Mouse (Mus musculus) macrophage (primary cell): ENCODE measurements around the gene AC109138.7. TPM values are rescaled to one million over a fixed set of nuclear protein-coding genes. Genes with fewer than 3 reads are reported as not detected.
A peak's percentile ranks its signal among the peaks of the same experiment; 100 is the strongest.

ENCODE experiments used
- H3K27ac ChIP-seq: fragments of 350-480 bp; formaldehyde crosslinking; 2 replicates; pipeline ENCODE4 v1.9.0; 2021
- H3K36me3 ChIP-seq: fragments of 350-480 bp; formaldehyde crosslinking; 2 replicates; pipeline ENCODE4 v1.9.0; 2021; ENCODE audit errors: inconsistent target
- H3K4me3 ChIP-seq: fragments of 350-480 bp; formaldehyde crosslinking; 2 replicates; pipeline ENCODE4 v1.9.0; 2021; ENCODE audit errors: inconsistent target
- H3K79me2 ChIP-seq: fragments of 350-480 bp; formaldehyde crosslinking; 2 replicates; pipeline ENCODE4 v1.9.0; 2021; ENCODE audit errors: inconsistent target
- WGBS: methylation state at CpG from one replicate; pipeline ENCODE4 v1.1.7; 2026; ENCODE audit warnings: inconsistent platforms; ENCODE audit not compliant: missing documents; 5-methylcytosine and 5-hydroxymethylcytosine counted together
- polyA plus RNA-seq: library from polyadenylated mRNA; stranded (reverse); fragments of 250-400 nt; gene quantifications from 3 replicates; pipeline ENCODE4 v1.2.4, GENCODE M21; 2018; ENCODE audit warnings: inconsistent platforms

AC109138.7 gene
- polyA plus RNA-seq, 1 experiment from 2014 or later, result not detected

DNA sequence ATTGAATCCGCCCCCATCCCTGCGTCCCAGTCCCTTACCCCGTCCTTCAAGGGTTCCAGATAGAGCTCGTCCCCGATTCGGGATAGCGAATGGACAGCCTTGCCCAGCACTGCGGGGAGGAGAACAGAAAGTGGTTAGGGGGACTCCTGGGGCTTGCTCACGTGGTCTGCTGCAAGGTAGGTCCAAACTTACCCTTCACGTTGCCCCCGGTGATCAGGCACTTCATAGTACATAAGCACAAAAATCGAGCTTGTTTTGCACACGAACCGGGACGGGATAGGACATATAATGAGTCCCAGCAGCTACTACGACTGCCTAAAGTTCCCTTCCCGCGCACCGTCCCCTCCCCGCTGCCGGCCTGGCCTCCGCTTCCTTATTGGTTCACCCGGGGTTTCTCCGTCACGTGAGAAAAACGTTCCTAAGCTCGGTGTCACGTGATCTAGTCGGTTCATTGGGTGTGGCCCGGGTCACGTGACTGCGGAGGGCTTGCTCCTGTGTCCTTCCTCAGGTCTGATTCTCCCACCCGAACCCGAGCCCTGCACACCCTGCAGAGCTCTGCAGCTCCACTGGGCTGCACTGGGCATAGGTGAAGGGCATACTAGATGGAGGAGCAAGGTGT, 12.8 kb upstream of the AC109138.7 start, which contains the start of gene Rad9a:
Gene Rad9a (minus strand): TSS at position 372 of the 619 bp plus-strand sequence.
- Histone ChIP-seq H3K79me2 (peaks cover 27% of the 10 kb centered on the region), H3K27ac (peak within 1 kb of the TSS; percentile 82)

DNA sequence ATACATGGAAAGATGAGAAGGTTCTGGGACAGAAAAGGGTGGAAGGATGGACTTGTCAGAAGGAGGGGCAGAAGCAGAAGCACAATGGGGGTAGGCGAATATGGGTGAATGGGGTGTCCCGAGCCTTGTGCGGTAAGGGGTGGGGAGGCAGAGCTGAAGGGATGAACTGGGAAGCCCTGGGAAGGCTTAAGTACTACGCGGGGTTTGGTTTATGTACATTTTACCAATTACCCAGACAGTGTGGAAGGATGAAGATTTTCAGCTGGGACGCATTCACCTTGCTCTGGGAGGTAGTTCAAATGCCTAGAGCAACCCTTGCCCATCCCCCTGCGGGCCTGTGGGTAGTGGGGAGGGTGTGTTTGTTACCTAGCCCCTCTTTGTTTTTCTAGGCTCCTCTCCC, 12.0 kb upstream of the AC109138.7 start:
- Histone ChIP-seq H3K27ac (peak overlapping the region; percentile 82), H3K36me3 (0 out of 2 replicates have a peak, but pooled peaks cover 11% of the 10 kb centered on the region), H3K4me3 (peak overlapping the region; percentile 91), H3K79me2 (peaks cover 22% of the 10 kb centered on the region)
- WGBS, result 62% methylated on average over 7 of the region's 7 CpGs

More for the DNA sequence above, 12.8 kb upstream of the AC109138.7 start, which contains the start of gene Rad9a:
- Histone ChIP-seq H3K36me3 (peaks cover 16% of the 10 kb centered on the region), H3K4me3 (peak within 1 kb of the TSS; percentile 91)
- 0% methylated on average over 33 of the region's 34 CpGs for WGBS

DNA sequence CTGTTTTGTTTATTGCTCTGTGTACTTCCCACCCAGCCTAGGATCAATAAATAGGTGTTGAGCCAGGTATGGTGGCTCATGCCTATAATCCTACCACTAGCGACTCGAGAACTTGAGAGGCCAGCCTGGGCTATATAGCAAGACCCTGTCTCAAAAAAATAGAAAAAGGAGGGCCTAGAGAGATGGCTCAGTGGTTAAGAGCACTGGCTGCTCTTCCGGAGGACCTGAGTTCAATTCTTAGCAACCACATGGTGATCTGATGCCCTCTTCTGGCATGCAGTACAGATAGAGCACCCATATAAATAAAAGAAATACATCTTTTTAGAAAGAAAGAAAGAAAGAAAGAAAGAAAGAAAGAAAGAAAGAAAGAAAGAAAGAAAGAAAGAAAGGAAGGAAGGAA, 11.0 kb upstream of the AC109138.7 start:
- WGBS, result 24% methylated on average over 3 of the region's 3 CpGs
- 0 out of 2 replicates have a peak, but pooled peaks cover 1% of the 10 kb centered on the region for H3K36me3 ChIP-seq
- H3K4me3 ChIP-seq, result no peak overlapping the region
- H3K79me2 ChIP-seq, result peaks cover 22% of the 10 kb centered on the region
- H3K27ac ChIP-seq, result peak overlapping the region; percentile 56

DNA sequence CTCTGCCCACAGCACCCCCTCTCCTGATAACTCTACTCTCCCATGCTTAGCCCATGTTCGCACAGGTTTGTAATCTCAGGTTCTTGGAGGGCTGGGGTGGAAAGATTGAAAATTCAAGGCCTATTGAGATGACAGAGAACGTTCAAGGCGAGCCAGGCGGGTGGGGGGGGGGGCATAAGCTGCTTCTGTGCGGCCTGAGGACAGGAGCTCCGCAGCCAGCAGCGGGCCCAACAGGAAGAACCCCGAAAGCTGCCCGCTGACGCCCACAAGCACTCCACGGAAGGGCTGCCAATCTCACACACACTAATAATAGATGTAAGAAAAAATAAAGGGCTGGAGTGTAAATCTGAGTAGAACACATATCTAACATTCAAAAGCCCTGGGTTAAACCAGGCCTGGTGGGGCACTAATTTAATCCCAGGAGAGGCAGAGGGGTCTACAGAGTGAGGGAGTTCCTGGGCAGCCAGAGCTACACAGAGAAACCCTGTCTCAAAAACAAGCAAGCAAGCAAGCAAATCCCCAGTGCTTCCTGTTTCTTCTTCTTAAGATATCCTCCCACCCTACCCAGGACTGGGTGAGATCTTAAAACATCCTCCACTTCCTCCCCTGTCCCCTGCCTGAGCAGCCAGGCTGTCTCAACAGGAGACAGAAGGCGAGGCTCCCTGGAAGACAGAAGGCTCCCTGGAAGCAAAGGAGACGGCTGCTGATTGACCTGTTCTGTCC, 10.4 kb upstream of the AC109138.7 start:
- Histone ChIP-seq H3K27ac (peak overlapping the region; percentile 56), H3K4me3 (no peak overlapping the region), H3K79me2 (peaks cover 22% of the 10 kb centered on the region), H3K36me3 (no peaks in the 10 kb centered on the region)
- whole genome bisulfite sequencing, result 15% methylated on average over 8 of the region's 13 CpGs

DNA sequence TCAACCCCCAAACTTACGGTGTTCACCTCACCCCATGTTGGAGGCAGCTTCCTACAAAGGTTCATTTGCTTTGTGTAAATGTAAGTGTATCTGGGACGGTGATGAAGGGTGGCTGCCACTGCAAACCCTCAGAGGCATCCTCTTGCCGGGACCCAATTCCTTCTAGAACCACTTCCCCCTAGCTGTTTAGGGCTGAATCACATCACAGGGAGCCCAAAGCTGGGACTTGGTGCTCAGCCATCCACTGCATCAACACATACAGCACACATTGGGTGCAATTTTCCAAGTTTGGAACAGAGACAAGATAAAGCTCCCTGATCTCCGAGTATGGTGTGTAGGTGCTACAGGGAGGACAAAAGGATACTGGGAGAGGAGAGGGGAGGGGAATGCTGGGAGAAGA, 9.3 kb upstream of the AC109138.7 start:
- 63% methylated on average over 3 of the region's 4 CpGs for WGBS
- H3K4me3 ChIP-seq, result no peak overlapping the region

DNA sequence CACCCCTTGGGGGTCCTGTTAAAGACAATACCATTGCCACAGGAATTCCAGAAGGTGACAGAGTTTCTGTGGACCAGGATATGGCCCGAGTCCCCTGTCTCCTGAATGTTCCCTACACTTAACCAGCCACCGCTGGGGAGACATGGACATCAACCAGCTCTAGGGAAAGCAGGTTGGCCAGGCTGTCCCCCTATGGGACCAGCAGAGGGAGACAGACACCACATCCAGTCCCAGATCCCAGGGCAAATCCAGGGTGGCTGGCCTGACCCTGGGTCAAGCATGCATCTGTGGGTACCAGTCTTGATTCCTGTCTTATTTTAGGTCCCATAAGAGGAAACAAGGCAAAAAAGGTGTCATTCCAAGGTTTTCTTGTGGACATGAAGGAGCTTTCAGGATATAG, 7.2 kb upstream of the AC109138.7 start:
- H3K79me2 ChIP-seq, result no peaks in the 10 kb centered on the region; the same call in 1 of the 2 replicates
- H3K4me3 ChIP-seq, result no peak overlapping the region
- 0% methylated on average over 2 of the region's 2 CpGs for WGBS

More for the DNA sequence above, 9.3 kb upstream of the AC109138.7 start:
- Histone ChIP-seq H3K79me2 (peaks cover 15% of the 10 kb centered on the region), H3K36me3 (no peaks in the 10 kb centered on the region), H3K27ac (no peak overlapping the region)

DNA sequence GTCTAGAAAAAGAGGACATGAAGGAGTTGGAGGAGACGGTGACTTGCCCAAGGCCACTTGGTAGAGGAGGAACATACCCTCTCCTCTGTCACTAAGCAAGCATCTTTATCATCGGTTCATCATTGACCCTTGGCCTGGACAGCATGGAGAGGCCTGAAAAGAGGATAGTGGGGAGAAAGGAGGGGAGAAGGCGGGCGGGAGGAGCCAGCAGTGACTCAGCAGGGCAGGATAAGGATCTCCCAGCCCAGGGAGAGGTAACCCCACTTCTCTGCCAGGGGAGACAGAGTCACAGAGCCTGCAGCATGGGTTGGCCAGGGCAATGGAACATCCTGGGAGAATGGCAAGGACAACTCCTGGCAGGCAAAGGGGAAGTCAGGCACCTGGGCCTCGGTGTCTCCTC, 5.6 kb upstream of the AC109138.7 start:
- Histone ChIP-seq H3K4me3 (no peak overlapping the region), H3K36me3 (no peaks in the 10 kb centered on the region)
- 69% methylated on average over 4 of the region's 5 CpGs for WGBS

More for the DNA sequence above, 7.2 kb upstream of the AC109138.7 start:
- Histone ChIP-seq H3K27ac (no peak overlapping the region), H3K36me3 (no peaks in the 10 kb centered on the region)

DNA sequence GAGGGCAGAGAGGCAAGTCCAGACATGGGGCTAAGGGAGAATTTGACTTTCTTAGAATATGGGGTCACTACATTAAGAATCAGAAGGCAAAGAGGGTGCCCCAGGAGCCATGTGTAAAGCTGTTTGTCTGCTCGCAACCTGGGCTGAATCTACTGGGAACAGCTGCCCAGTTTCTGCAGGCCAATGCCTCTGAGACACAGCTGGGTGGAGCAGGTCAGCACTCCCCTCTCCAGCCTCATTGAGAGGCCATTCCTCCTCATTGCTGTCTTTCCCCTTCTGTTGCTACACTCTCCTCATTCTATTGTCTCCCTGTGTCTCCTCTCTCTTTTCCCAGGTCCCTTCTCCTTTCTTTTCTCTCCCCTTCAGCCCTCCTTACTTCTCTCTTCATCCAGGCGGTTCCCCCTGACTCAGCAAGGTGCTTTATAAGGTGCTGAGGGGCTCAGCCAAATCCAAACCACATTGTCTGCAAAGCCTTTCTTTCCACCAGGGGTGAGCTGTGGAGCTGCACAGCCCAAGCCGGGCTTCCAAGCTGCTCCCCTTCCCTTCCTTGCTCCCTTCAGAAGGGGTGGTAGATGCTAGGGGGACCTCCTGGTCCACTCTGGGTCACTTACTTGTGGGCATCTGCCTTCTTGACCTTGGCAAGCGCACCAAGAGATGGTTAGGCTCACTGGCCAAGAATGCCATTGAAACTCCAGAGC, 2.1 kb upstream of the AC109138.7 start:
- Histone ChIP-seq H3K79me2 (no peaks in the 10 kb centered on the region), H3K27ac (no peak overlapping the region), H3K4me3 (no peak overlapping the region), H3K36me3 (no peaks in the 10 kb centered on the region)
- WGBS, result 93% methylated on average over 4 of the region's 4 CpGs

More for the DNA sequence above, 5.6 kb upstream of the AC109138.7 start:
- H3K79me2 ChIP-seq, result no peaks in the 10 kb centered on the region
- no peak overlapping the region for H3K27ac ChIP-seq

DNA sequence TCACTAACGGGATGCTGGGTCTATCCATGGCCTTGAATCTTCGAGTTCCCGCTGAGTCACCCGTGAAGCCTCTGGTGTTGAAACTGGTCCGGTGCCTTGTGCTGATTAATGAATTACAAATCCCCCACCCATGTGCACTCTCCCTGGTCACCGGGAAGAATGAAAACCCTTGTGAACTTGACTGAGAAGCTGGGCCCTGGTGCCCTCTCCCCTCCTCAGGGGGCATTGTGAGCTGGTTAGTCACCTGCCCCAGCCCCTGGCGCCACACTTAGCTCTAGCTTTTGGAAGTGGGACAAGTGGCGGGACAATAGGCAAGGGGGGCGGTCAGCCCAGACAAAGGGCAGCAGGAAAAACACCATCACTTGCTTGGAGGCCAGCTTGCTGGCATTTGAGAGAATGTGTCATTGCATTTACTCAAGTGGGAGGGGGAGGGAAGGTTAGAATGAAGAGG, 608 bp upstream of the AC109138.7 start:
- no peak overlapping the region for H3K27ac ChIP-seq
- no peak overlapping the region for H3K4me3 ChIP-seq
- WGBS, result 8% methylated on average over 9 of the region's 9 CpGs
- no peaks in the 10 kb centered on the region for H3K79me2 ChIP-seq
- H3K36me3 ChIP-seq, result no peaks in the 10 kb centered on the region

DNA sequence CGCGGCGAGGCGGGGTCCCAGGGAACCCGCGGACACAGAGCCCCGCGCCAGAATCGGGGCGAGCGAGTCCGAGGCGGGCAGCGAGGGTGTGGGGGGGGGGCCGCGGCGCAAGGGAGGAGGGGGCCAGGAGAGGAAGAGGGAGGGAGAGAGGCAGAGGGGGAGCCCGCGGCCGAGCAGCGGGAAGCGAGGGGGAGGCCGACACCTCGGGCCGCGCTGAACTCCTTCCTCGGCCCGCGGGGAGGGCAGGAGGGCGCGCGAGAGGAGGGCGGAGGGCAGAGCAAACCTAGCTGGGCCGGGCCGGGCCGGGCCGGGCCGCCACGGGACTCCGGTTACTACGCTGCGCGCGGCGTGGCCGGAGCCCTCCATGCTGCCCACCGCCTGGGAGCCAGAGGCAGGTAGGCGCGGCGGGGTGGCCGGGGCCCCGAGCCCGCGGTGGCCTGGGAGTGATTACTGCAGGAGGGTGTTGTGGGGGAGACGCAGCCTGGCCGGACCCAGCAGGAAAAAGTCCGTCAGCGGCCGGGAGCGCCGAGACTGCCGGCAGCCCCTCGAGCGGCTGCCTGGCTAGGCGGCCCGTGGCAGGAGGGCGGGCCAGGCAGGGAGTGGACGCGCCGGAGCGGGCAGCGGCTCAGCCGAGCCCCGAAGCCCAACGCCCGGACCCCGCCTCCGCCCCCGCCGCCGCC, 754 bp downstream of the AC109138.7 start:
- Histone ChIP-seq H3K27ac (no peak overlapping the region), H3K4me3 (no peak overlapping the region), H3K36me3 (no peaks in the 10 kb centered on the region), H3K79me2 (no peaks in the 10 kb centered on the region)
- WGBS, result 0% methylated on average over 30 of the region's 81 CpGs

DNA sequence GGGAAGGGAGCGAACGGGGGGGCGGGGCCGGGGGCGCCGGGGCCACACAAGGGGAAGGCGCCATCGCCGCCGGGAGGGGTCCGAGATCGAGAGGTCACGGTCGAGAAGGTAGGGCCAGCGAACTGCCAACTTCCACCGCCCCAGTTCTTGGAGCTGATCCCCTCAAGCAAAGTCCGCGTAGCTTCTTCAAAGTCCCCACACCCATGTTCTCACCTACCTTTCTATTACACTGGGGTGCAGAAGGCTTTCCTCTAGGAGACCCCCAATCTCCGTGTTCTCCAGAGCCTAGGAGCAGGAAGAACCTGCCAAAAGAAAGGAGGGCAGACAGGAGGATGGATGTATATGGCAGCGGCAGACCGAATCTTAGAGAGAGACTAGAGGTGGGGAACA, 1.3 kb downstream of the AC109138.7 start:
- Histone ChIP-seq H3K79me2 (no peaks in the 10 kb centered on the region), H3K36me3 (no peaks in the 10 kb centered on the region), H3K4me3 (no peak overlapping the region), H3K27ac (no peak overlapping the region)
- WGBS, result 6% methylated on average over 17 of the region's 21 CpGs

DNA sequence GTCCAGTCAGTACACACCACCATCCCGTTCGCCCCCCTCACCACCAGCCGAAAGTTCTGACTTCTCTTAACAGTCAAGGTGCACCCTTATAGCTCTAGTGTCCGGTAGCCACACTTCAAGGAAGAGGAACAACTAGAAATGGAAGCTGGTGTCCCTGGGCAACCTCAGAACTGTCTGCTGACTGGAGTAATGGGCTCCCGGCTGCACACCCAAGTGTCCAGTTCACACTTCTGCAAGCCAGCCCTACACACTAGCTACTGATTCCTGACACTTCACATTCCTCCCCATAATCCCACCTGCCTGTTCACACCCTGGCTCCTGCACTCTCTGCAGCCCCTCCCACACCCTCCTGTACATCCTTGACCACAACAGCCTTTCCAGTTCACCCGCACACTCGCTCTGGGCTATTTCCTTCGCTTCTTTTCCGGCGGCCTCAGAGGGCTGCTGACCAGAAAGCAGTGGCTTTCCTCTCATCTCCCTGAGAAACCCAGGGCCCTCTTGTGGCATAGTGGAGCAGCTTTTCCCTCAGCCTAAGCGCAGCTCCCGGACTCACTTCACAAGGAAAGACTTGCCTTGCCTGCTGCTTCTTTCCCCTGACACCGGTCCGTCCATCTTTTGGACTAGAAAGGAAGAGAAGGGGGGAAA, 2.0 kb downstream of the AC109138.7 start:
- no peak overlapping the region for H3K27ac ChIP-seq
- no peak overlapping the region for H3K4me3 ChIP-seq
- WGBS, result 32% methylated on average over 14 of the region's 14 CpGs
- no peaks in the 10 kb centered on the region for H3K36me3 ChIP-seq
- H3K79me2 ChIP-seq, result no peaks in the 10 kb centered on the region

DNA sequence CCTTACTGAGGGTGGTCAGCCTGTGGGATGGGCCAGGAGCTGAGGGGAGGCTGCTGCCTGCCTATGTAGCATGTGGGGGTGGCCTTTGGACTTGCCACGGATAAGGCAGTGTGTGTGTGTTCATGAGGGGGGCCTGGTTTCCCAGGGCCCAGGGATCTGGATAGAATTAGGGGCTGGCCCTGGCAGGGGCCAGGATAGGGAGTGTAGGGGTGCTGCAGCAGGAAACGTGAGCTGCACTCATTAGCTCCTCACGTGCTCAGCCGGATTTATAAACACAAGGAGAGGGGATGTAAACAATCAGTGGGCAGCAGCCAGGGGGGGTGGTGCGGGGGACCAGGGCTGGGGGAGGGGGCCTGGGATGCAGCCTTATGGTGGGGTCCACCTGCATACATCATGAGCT, 3.0 kb downstream of the AC109138.7 start:
- Histone ChIP-seq H3K79me2 (no peaks in the 10 kb centered on the region), H3K36me3 (no peaks in the 10 kb centered on the region), H3K4me3 (no peak overlapping the region), H3K27ac (no peak overlapping the region)
- 68% methylated on average over 5 of the region's 5 CpGs for WGBS

DNA sequence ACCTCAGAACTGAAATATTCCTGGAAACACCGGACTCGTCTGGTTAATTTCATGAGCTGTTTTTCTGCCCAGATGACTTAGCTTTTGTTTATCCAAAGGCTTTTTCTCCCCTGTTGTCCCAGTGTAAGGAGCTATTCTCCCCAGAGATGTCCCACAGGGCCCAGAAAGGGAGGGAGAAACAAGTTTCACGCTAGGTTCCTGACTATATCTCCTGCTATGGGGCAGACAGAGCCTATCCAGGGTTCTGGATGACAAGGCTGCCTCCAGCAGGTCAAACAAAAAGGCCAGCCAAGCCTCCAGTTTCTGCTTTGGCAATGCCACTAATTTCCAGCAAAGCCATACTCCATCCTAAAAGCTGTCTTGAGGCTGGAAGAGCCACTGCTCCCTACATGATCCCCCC, 3.7 kb downstream of the AC109138.7 start:
- 93% methylated on average over 3 of the region's 3 CpGs for WGBS

More for the DNA sequence above, 3.7 kb downstream of the AC109138.7 start:
- Histone ChIP-seq H3K79me2 (no peaks in the 10 kb centered on the region), H3K27ac (no peak overlapping the region), H3K36me3 (no peaks in the 10 kb centered on the region), H3K4me3 (no peak overlapping the region)
